Mouse (Mus musculus) midbrain, embryonic 14.5 days (tissue): ENCODE data around the gene Nap1l1. TPM values are rescaled to one million over a fixed set of nuclear protein-coding genes. Genes with fewer than 3 reads are reported as not detected.
"Not testable (repeated sequence)": the region's sequence is repeated elsewhere in the genome, so short reads cannot be mapped to it uniquely, and the experiment has no call there.

Experiments
- ATAC-seq: fragments of 200-750 bp; cut with Nextera tagmentation; 2 replicates; pipeline ENCODE4 v1.8.0; 2017; ENCODE audit warnings: moderate number of reproducible peaks, moderate library complexity; ENCODE audit not compliant: low FRiP score, low TSS enrichment
- DNase-seq: peaks from one replicate; pipeline ENCODE4 v3.0.0-alpha.2; 2015
- H3K27ac ChIP-seq: fragments of 300-500 bp; sonication (generic); replicated peaks from 2 replicates; pipeline ENCODE4 v1.5.1; 2014; ENCODE audit warnings: mild to moderate bottlenecking, low read depth, low read length, moderate library complexity
- H3K27me3 ChIP-seq: fragments of 300-500 bp; sonication (generic); 2 replicates; pipeline ENCODE4 v1.6.1; 2014; ENCODE audit warnings: low read length, control low read depth, mixed read lengths; ENCODE audit not compliant: control insufficient read depth, insufficient read depth
- H3K36me3 ChIP-seq: fragments of 300-500 bp; sonication (generic); 2 replicates; pipeline ENCODE4 v1.6.1; 2014; ENCODE audit warnings: low read length, control low read depth; ENCODE audit not compliant: control insufficient read depth, insufficient read depth
- H3K4me1 ChIP-seq: fragments of 300-500 bp; sonication (generic); 2 replicates; pipeline ENCODE4 v1.6.1; 2014; ENCODE audit warnings: mild to moderate bottlenecking, antibody characterized with exemption, low read length, control low read depth; ENCODE audit not compliant: control insufficient read depth, insufficient read depth
- H3K4me2 ChIP-seq: fragments of 300-500 bp; sonication (generic); 2 replicates; pipeline ENCODE4 v1.6.1; 2014; ENCODE audit warnings: mild to moderate bottlenecking, low read length, moderate library complexity
- H3K4me3 ChIP-seq: fragments of 300-500 bp; sonication (generic); replicated peaks from 2 replicates; pipeline ENCODE4 v1.5.1; 2014; ENCODE audit warnings: low read depth, low read length
- H3K9ac ChIP-seq: fragments of 300-500 bp; sonication (generic); replicated peaks from 2 replicates; pipeline ENCODE4 v1.6.1; 2014; ENCODE audit warnings: mild to moderate bottlenecking, low read length, moderate library complexity
- H3K9me3 ChIP-seq: fragments of 300-500 bp; sonication (generic); 2 replicates; pipeline ENCODE4 v1.6.1; 2016; ENCODE audit warnings: low read length, control low read depth, mixed read lengths; ENCODE audit not compliant: control insufficient read depth
- WGBS: fragments of 180-500 bp; shearing (Covaris S2); extraction: QIAGEN DNeasy Blood & Tissue Kit; methylation state at CpG from one replicate; pipeline ENCODE4 v1.1.7; 2014; 5-methylcytosine and 5-hydroxymethylcytosine counted together
- polyA plus RNA-seq: library from polyadenylated mRNA; unstranded; fragments of >200 nt; fragmentation: Nextera tagmentation; extraction: Ambion mirVana; gene quantifications from 2 replicates; pipeline ENCODE4 v1.2.1, GENCODE M21; 2014

Nap1l1 gene
- 182 and 206 TPM in 2 replicates for polyA plus RNA-seq

DNA sequence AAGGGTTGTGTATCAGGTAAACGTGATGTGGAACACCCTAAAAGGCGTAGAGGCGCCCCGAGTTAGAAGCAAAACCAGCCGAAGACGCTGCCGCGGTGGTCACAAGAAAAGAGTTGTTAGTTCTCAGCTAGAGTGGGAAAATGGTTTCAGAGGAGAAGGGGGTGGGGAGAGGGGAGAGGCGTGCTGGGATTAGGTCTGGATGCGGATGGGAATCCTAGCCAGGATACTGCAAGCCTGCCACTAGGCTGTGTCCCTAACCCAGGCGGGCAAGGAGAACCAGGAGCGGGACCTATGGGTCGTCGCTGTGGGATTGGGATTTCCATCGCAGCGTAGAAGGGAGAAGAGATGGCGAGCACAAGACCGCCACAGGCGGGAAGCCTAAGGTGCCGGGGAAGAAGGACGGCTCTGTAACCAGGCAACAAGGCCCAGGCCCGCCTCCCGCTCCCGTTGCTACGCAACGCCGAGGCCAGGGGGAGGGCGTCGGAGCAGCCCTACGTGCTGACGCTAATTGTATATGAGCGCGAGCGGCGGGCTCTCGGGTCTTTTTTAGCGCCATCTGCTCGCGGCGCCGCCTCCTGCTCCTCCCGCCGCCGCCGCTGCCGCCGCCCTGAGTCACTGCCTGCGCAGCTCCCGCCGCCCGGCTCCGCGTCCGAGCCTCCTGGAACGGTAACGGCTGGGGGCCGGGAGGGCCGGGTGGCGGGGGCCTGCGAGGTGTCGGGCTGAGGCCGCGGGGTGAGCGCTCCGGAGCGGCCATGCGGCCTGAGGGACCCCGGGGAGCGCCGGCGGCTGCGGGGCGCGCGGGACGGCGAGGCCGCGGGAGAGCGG is at the start of gene Nap1l1:
TSS of gene Nap1l1 (plus strand) at position 538 of the 825 bp plus-strand sequence.
- DNase-seq, result peak; percentile 99

DNA sequence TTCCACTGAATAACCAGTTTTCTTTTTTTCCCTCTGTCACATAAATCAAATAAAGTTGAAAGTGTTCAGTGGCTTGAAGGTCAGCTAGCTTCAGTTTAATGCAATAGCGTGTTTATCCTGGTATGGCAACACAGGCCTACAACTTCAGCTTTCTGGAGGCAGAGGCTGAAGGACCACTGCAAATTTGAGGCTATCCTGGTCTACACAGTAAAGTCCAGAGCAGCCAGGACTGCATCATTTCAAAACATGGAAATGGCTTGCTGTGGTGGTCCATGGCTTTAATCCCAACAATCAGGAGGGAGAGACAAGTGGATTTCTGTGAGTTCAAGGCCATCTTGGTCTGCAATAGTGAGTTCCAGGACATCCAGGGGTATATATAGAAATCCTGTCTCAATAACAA is 46.5 kb upstream of the Nap1l1 start:
- H3K9ac ChIP-seq, result no peak overlapping the region

More for the DNA sequence above, at the start of gene Nap1l1:
- H3K9ac ChIP-seq, result peak within 1 kb of the TSS; percentile 96
- H3K4me2 ChIP-seq, result peak within 1 kb of the TSS; percentile 76
- peak within 1 kb of the TSS; percentile 92 for H3K4me3 ChIP-seq
- WGBS, result under 1% methylated on average over 67 of the region's 80 CpGs
- H3K9me3 ChIP-seq, result no peaks in the 10 kb centered on the region
- peak within 1 kb of the TSS; percentile 98 for H3K27ac ChIP-seq
- peaks cover 40% of the 10 kb centered on the region for H3K4me1 ChIP-seq
- no peaks in the 10 kb centered on the region for H3K27me3 ChIP-seq
- H3K36me3 ChIP-seq, result no peaks in the 10 kb centered on the region
- peak; percentile 99 for ATAC-seq

DNA sequence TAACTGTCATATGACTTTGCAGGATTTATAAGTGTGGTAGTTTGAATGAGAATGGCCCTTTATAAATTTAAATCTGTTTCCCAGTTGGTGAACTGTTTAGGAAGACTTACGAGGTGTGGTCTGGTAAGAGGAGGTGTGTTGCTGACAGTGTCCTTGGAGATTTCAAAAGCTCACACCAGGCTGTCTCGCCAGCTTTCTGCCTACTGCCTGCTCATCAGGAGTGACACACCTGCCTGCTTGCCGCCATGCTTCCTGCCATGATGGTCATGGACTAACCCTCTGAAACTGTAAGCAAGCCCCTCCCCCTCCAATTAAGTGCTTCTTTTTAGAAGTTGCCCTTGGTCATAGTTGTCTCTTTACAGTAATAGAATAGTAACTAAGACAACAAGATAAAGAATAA is 39.5 kb upstream of the Nap1l1 start:
- H3K36me3 ChIP-seq, result no peaks in the 10 kb centered on the region
- H3K27ac ChIP-seq, result no peak overlapping the region
- WGBS, result 90% methylated on average over 3 of the region's 3 CpGs
- H3K4me2 ChIP-seq, result no peak overlapping the region
- ATAC-seq (no peak), DNase-seq (no peak)
- H3K9me3 ChIP-seq, result no peaks in the 10 kb centered on the region
- H3K9ac ChIP-seq, result no peak overlapping the region
- H3K4me1 ChIP-seq, result no peaks in the 10 kb centered on the region
- no peak overlapping the region for H3K4me3 ChIP-seq
- no peaks in the 10 kb centered on the region for H3K27me3 ChIP-seq

More for the DNA sequence above, 46.5 kb upstream of the Nap1l1 start:
- 90% methylated on average over 1 of the region's 1 CpGs for WGBS
- no peaks in the 10 kb centered on the region for H3K9me3 ChIP-seq
- H3K36me3 ChIP-seq, result no peaks in the 10 kb centered on the region
- no peak overlapping the region for H3K27ac ChIP-seq
- H3K4me2 ChIP-seq, result no peak overlapping the region
- no peaks in the 10 kb centered on the region for H3K27me3 ChIP-seq
- ATAC-seq (no peak), DNase-seq (no peak)
- peaks cover 8% of the 10 kb centered on the region for H3K4me1 ChIP-seq
- H3K4me3 ChIP-seq, result no peak overlapping the region

DNA sequence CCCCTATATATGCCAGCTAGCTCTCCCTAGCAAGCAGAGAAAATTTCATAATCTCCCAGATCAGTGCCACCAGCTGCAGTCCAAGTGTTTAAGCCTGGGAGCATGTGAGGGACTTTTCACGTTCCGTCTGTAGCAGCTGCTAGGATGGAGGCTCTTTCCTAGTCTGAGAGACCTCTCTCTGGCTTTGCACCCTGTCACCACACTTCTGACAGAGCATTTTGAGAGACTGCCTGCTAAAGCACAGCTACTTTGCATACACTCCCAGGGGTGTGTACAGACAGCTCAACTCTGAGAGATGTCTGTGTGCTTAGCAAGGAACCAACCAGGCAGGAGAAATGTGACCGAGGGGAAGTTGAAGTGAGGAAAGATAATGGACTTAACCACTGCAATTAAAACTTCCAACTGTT is 32.0 kb upstream of the Nap1l1 start:
- H3K36me3 ChIP-seq, result no peaks in the 10 kb centered on the region
- DNase-seq (peak; percentile 18), ATAC-seq (no peak)
- H3K9ac ChIP-seq, result no peak overlapping the region
- H3K27me3 ChIP-seq, result no peaks in the 10 kb centered on the region
- H3K4me2 ChIP-seq, result no peak overlapping the region
- H3K9me3 ChIP-seq, result no peaks in the 10 kb centered on the region
- H3K4me1 ChIP-seq, result peaks cover 3% of the 10 kb centered on the region; the same call in 1 of the 2 replicates
- no peak overlapping the region for H3K4me3 ChIP-seq
- H3K27ac ChIP-seq, result no peak overlapping the region
- WGBS, result 47% methylated on average over 3 of the region's 3 CpGs

DNA sequence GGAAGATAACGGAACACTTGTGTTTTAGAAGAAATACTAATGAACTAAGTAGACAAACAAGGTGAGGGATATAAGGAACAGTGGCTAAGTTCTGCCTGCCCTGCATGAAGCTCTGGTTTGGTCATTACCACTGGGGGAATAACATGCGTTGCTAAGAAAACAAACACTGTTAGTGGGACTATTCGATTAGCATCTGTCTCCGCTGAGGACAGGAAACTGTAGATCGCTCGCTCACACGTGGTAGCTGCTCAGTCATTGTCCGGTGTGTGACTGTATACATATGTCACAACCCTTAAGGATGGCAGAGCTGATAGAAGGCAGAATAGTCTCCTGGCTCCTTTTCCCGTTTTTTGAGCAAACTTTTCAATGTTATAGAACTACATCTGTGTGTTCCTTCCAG is 28.8 kb upstream of the Nap1l1 start:
- Histone ChIP-seq H3K4me1 (peaks cover 3% of the 10 kb centered on the region; the same call in 1 of the 2 replicates), H3K4me3 (no peak overlapping the region), H3K9ac (no peak overlapping the region), H3K27me3 (no peaks in the 10 kb centered on the region), H3K27ac (no peak overlapping the region), H3K36me3 (no peaks in the 10 kb centered on the region), H3K9me3 (no peaks in the 10 kb centered on the region), H3K4me2 (no peak overlapping the region)
- ATAC-seq (no peak), DNase-seq (no peak)
- 91% methylated on average over 9 of the region's 9 CpGs for WGBS

DNA sequence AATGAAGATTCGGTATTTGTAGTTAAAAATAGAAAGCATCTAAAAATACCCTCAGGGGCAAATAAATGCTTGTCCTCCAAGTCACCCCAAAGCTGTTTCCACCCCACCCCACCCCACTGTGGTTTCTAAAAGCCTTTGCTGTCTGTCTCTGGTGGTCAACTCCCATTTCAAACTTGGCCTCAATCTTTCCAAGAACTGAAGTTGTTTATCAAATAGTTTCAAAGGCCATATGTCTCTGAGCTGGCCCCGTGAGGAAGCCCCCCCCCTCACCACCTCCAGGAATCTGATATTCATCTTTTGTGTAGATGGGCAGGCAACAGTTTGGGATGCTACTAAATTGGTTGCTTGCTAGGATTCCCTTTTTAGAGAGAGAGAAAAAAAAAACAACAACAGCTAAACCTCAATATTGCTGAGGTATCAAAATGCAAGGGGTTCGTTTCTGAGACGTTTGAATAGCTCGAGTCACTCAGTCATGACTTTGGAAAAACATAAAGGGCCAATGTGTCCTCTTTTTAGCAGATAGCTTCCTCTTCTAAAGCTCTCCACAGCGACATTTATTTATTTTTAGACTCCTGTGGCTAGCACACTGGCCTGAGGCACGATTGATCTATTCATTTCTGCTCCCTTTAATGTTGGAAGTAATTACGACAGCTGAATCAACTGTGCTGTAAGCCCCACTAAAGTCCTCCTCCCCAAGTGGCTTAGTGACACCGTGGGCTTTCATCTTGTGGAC is 26.9 kb upstream of the Nap1l1 start:
- peak; percentile 35 for DNase-seq
- H3K4me2 ChIP-seq, result no peak overlapping the region

DNA sequence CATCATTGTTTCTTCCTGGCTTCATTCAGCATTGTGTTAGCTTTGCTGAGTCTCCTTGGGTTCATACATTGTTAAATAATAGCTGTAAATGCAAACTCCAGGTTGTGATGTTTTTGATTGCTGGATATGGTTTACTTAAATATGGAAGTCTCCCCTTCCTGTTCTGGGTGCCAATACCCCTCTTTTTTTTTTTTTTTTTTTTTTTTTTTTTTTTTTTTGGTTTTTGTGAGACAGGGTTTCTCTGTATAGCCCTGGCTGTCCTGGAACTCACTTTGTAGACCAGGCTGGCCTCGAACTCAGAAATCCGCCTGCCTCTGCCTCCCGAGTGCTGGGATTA is 26.4 kb upstream of the Nap1l1 start:
- DNase-seq, H3K27ac ChIP-seq, H3K36me3 ChIP-seq, H3K4me3 ChIP-seq, ATAC-seq, H3K4me2 ChIP-seq, H3K9ac ChIP-seq, H3K4me1 ChIP-seq, H3K9me3 ChIP-seq, H3K27me3 ChIP-seq: not testable (repeated sequence)
- WGBS, result 96% methylated on average over 3 of the region's 3 CpGs

More for the DNA sequence above, 26.9 kb upstream of the Nap1l1 start:
- WGBS, result 28% methylated on average over 9 of the region's 9 CpGs
- no peak overlapping the region for H3K27ac ChIP-seq
- ATAC-seq, result no peak
- peaks cover 1% of the 10 kb centered on the region; the same call in 1 of the 2 replicates for H3K4me1 ChIP-seq
- no peaks in the 10 kb centered on the region for H3K27me3 ChIP-seq
- no peaks in the 10 kb centered on the region for H3K36me3 ChIP-seq
- no peaks in the 10 kb centered on the region for H3K9me3 ChIP-seq
- H3K4me3 ChIP-seq, result no peak overlapping the region
- H3K9ac ChIP-seq, result no peak overlapping the region

DNA sequence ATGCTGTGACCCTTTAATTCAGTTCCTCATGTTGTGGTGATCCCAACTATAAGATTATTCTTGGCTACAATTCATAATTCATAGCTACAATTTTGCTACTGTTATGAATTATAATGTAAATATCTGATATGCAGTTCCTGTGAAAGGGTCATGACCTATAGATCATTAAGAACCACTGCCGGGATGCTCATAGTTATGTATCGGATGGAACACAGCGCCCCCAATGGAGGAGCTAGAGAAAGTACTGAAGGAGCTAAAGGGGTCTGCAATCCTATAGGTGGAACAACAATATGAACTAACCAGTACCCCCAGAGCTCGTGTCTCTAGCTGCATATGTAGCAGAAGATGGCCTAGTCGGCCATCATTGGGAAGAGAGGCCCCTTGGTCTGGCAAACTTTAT is 23.4 kb upstream of the Nap1l1 start:
- ATAC-seq, H3K9ac ChIP-seq, DNase-seq, H3K36me3 ChIP-seq, H3K4me2 ChIP-seq, H3K27me3 ChIP-seq, H3K27ac ChIP-seq, H3K4me1 ChIP-seq, H3K9me3 ChIP-seq, H3K4me3 ChIP-seq: not testable (repeated sequence)
- WGBS, result 69% methylated on average over 5 of the region's 5 CpGs
